Mouse (Mus musculus) stomach, postnatal 0 days (tissue): ENCODE results near the gene Taz.

Source experiments
- CTCF ChIP-seq: IDR thresholded peaks from 2 replicates; pipeline ENCODE4 v1.5.1; 2016; ENCODE audit warnings: antibody characterized with exemption, low read depth, mild to moderate bottlenecking, moderate library complexity
- EP300 ChIP-seq: optimal IDR thresholded peaks from 2 replicates; pipeline ENCODE3; 2016; ENCODE audit warnings: antibody characterized with exemption

DNA sequence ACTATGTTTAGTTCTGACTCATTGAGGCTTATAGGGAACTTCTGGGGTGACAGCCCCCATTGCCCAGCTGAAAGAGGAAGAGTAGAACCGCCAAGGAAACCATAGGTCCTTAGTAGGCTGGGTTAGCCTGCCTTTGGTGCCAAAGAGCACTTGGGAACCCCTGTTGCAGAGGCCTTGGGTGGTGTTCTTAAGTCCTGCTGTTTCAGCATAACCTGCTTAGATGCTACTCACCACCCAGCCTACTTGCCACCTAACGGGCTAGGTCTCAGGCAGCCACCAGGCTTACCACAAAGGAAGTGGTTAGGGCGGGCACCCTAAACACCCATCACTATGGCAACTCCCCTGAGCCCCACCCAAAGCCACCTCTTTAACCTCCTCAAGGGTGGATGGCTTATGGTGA, 37.9 kb upstream of the Taz start:
- TF ChIP-seq EP300 (no peak), CTCF (no peak)
